Mouse (Mus musculus): ENCODE data around the gene Setd7.

DNA sequence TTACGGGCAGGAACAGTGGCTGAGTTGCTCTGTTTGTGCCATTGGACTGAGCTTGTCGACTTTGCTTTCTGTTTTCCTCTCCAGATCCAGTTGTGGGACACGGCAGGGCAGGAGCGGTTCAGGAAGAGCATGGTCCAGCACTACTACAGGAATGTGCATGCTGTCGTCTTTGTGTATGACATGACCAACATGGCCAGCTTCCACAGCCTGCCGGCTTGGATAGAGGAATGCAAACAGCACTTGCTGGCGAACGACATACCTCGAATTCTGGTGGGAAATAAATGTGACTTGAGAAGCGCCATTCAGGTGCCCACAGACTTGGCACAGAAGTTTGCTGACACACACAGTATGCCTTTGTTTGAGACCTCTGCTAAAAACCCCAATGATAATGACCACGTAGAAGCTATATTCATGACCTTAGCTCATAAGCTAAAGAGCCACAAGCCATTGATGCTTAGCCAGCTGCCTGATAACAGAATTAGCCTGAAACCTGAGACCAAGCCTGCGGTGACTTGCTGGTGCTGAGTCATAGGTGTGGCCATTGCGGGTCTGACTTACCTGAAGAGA lies 67.3 kb downstream of the Setd7 start:
- TF ChIP-seq CTCF (IDR thresholded peaks at IDR 0.05) (no peak), EP300 (IDR thresholded peaks at IDR 0.05) (no peak)

Measured in lung, postnatal 0 days (tissue).